Mouse (Mus musculus) midbrain, embryonic 10.5 days (tissue): ENCODE data around the gene Duox2. TPM values are rescaled to one million over a fixed set of nuclear protein-coding genes. Genes with fewer than 3 reads are reported as not detected.
A peak's percentile ranks its signal among the peaks of the same experiment; 100 is the strongest.

Source experiments
- DNase-seq: peaks from one replicate; pipeline ENCODE4 v3.0.0-alpha.2; 2017; ENCODE audit warnings: low spot score
- H3K27ac ChIP-seq: fragments of 300-500 bp; sonication (generic); replicated peaks from 2 replicates; pipeline ENCODE4 v1.5.1; 2016; ENCODE audit warnings: mild to moderate bottlenecking
- H3K27me3 ChIP-seq: fragments of 300-500 bp; sonication (generic); 2 replicates; pipeline ENCODE4 v1.6.1; 2016; ENCODE audit warnings: low read depth, mild to moderate bottlenecking; ENCODE audit not compliant: poor library complexity, severe bottlenecking
- H3K36me3 ChIP-seq: fragments of 300-500 bp; sonication (generic); 2 replicates; pipeline ENCODE4 v1.6.1; 2016; ENCODE audit warnings: mild to moderate bottlenecking, moderate library complexity
- H3K4me1 ChIP-seq: fragments of 300-500 bp; sonication (generic); 2 replicates; pipeline ENCODE4 v1.6.1; 2016
- H3K4me3 ChIP-seq: fragments of 300-500 bp; sonication (generic); 2 replicates; pipeline ENCODE4 v1.5.1; 2016; ENCODE audit warnings: mild to moderate bottlenecking, moderate library complexity
- H3K9me3 ChIP-seq: fragments of 300-500 bp; sonication (generic); replicated peaks from 2 replicates; pipeline ENCODE4 v1.6.1; 2016; ENCODE audit warnings: mild to moderate bottlenecking
- WGBS: fragments of 180-500 bp; shearing (Covaris S2); methylation state at CpG from one replicate; pipeline ENCODE4 v1.1.7; 2016; 5-methylcytosine and 5-hydroxymethylcytosine counted together
- polyA plus RNA-seq: library from polyadenylated mRNA; unstranded; fragments of >200 nt; fragmentation: Nextera tagmentation; extraction: Ambion mirVana; gene quantifications from 2 replicates; pipeline ENCODE4 v1.2.1, GENCODE M21; 2016

Duox2 gene
- polyA plus RNA-seq, 1 experiment from 2014 or later = not detected

DNA sequence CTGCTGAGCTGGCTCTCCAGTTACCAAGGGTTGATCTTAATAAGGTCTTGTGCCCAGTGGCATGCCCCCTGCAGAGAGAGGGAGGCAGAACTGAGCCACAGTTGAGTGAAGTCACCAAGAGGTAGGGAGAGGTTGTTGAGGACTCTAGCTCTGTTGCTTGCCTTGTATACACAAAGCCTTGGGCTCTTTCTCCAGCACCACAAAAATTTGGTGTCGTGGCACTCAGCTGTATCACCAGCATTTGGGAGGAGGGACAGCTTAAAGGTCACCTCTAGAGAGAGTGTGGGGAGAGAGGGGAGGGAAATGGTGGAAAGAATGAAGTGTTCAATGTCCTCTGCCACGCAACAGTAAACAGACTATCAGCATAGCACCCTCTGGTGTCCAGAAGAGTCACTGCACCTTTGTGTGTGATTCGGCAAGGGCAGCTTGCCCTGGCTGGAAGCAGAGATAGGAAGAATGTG is 54.5 kb downstream of the Duox2 start:
- H3K4me3 ChIP-seq = no peak overlapping the region
- H3K36me3 ChIP-seq = no peaks in the 10 kb centered on the region
- H3K4me1 ChIP-seq = no peaks in the 10 kb centered on the region
- peak; percentile 68 for DNase-seq
- H3K27ac ChIP-seq = no peak overlapping the region
- H3K9me3 ChIP-seq = no peaks in the 10 kb centered on the region
- 9% methylated on average over 3 of the region's 3 CpGs for WGBS
- H3K27me3 ChIP-seq = no peaks in the 10 kb centered on the region

GRCm38 (mm10) chr2:122241935-122242334 is 56.3 kb downstream of the Duox2 start:
- Histone ChIP-seq H3K4me1 (no peaks in the 10 kb centered on the region), H3K27ac (no peak overlapping the region), H3K9me3 (no peaks in the 10 kb centered on the region), H3K27me3 (no peaks in the 10 kb centered on the region), H3K4me3 (no peak overlapping the region), H3K36me3 (no peaks in the 10 kb centered on the region)
- DNase-seq = no peak
- 71% methylated on average over 6 of the region's 6 CpGs for WGBS

DNA sequence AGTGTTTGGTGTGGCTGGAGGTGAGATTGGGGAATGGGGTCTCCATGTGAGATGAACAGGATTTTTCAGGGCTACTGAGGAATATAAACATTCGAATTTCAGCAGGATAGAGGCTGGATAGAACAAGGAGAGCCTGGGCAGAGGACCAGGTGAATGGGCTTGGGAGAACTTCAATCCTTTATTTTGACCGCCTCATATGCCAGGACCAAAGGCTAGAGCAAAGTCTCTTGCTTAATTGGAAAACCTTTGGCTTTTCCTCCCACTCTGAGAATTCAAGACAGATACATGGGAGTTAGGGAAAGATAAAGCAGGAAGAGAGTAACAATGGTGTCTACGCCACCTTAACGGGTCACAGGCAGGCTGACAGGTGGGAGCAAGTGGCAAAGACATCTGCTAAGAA is 57.0 kb downstream of the Duox2 start:
- no peaks in the 10 kb centered on the region for H3K36me3 ChIP-seq
- peaks cover 3% of the 10 kb centered on the region; the same call in 1 of the 2 replicates for H3K27me3 ChIP-seq
- no peak overlapping the region for H3K4me3 ChIP-seq
- H3K27ac ChIP-seq = no peak overlapping the region
- WGBS = 89% methylated on average over 4 of the region's 4 CpGs
- no peak for DNase-seq
- H3K9me3 ChIP-seq = no peaks in the 10 kb centered on the region
- no peaks in the 10 kb centered on the region for H3K4me1 ChIP-seq

- H3K4me3 ChIP-seq = no peak overlapping the region
- DNase-seq = no peak
- no peaks in the 10 kb centered on the region for H3K9me3 ChIP-seq
- no peak overlapping the region for H3K27ac ChIP-seq
- no peaks in the 10 kb centered on the region for H3K36me3 ChIP-seq
- peaks cover 5% of the 10 kb centered on the region for H3K27me3 ChIP-seq
- H3K4me1 ChIP-seq = no peaks in the 10 kb centered on the region
Observed at GRCm38 (mm10) chr2:122240735-122241134, 57.5 kb downstream of the Duox2 start.

DNA sequence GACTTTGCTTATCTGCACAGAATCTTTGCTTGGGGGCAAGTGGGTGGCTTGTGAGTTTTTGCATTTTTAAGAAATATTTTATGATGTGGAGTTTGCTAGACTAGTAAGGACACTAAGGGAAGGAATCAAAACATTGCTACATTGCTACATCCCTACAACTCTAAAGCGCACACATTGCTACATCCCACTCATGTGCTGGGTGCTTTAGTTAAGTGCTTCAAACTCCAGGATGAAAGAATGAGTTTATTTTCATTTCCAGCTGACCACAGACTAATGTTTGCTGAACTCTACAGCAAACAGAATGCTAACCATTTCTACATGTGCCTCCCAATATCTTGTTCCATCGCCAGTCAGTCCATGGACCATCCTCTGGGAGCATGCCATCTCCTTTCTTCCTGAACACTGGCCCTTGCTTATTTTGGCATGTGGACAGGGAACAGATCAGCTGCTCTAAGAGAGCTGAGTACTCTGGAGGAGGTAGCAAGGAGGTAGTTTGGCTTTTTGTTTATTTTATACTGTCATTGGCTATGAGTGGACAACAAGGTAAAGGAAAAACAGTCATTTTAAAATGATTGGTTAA is 60.3 kb downstream of the Duox2 start:
- peaks cover 10% of the 10 kb centered on the region for H3K27me3 ChIP-seq
- no peak overlapping the region for H3K27ac ChIP-seq
- no peaks in the 10 kb centered on the region for H3K36me3 ChIP-seq
- H3K4me1 ChIP-seq = peaks cover 14% of the 10 kb centered on the region
- 91% methylated on average over 2 of the region's 2 CpGs for WGBS
- no peak overlapping the region for H3K4me3 ChIP-seq
- DNase-seq = no peak
- no peaks in the 10 kb centered on the region for H3K9me3 ChIP-seq

- Histone ChIP-seq H3K4me3 (no peak overlapping the region), H3K27ac (no peak overlapping the region), H3K36me3 (no peaks in the 10 kb centered on the region), H3K9me3 (no peaks in the 10 kb centered on the region), H3K4me1 (peaks cover 14% of the 10 kb centered on the region), H3K27me3 (peaks cover 10% of the 10 kb centered on the region)
- DNase-seq = no peak
Observed at GRCm38 (mm10) chr2:122236321-122236720, 61.9 kb downstream of the Duox2 start.

DNA sequence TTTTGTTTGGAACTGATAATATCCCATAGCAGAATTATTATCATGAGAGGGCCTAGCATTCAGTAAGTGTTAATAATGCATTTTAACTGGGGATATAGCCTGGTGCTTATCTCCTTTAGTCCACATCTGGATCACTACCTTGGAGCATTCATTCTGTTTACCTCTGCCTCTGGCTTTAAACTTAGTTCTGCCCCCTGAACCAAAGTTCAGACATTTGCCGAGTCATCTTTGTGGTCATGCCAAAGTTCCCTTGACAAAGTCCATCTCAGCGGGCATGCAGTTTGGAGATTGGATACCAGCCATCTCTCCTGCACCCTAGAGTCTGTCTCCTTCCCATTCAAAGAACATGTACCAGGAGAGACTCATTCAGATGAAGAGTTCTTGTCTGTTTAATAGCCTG is 62.8 kb downstream of the Duox2 start:
- H3K9me3 ChIP-seq = no peaks in the 10 kb centered on the region
- peaks cover 14% of the 10 kb centered on the region for H3K4me1 ChIP-seq
- no peaks in the 10 kb centered on the region for H3K36me3 ChIP-seq
- no peak overlapping the region for H3K27ac ChIP-seq
- DNase-seq = no peak
- 86% methylated on average over 2 of the region's 2 CpGs for WGBS
- peaks cover 10% of the 10 kb centered on the region for H3K27me3 ChIP-seq
- peak overlapping the region; percentile 66 for H3K4me3 ChIP-seq

DNA sequence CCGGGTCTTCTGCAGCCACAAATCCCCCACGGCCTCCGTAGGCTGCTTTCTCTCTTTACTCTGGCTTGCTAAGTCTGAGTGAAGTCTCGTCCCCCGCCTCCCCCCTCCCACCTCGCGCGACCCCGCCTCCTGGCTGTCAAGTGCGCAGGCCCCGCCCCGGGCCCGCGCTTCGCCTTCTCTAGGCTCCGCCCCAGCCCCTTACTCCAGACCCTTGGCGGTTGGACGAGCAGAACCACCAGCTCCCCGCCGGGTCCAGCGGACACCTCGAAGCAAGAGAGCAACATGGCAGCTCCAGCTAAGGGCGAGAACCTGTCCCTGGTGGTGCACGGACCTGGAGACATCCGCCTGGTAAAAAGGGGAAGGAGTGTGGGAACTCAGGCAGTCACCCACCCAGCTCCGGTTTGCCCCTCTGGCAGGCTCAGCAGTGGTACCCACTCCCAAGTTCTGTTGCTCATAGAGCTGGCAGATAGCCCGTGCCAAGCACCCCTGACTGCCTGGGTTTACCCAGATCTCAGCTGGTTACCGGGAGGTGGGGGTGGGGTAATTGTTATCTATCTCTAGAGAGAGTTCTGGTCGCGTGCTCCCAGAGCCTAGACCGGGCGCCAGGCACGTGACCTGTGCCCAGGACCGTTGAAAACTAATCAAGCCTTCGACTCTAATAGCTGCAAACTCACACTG is 63.5 kb downstream of the Duox2 start, which contains the start of gene Sord:
Sord (plus strand) TSS at position 139 of the 678 bp plus-strand sequence.
- under 1% methylated on average over 35 of the region's 35 CpGs for WGBS
- Histone ChIP-seq H3K27ac (peak within 1 kb of the TSS; percentile 84), H3K36me3 (no peaks in the 10 kb centered on the region), H3K9me3 (no peaks in the 10 kb centered on the region), H3K27me3 (peaks cover 10% of the 10 kb centered on the region), H3K4me3 (peak within 1 kb of the TSS; percentile 66), H3K4me1 (peaks cover 14% of the 10 kb centered on the region)
- DNase-seq = peak; percentile 95

DNA sequence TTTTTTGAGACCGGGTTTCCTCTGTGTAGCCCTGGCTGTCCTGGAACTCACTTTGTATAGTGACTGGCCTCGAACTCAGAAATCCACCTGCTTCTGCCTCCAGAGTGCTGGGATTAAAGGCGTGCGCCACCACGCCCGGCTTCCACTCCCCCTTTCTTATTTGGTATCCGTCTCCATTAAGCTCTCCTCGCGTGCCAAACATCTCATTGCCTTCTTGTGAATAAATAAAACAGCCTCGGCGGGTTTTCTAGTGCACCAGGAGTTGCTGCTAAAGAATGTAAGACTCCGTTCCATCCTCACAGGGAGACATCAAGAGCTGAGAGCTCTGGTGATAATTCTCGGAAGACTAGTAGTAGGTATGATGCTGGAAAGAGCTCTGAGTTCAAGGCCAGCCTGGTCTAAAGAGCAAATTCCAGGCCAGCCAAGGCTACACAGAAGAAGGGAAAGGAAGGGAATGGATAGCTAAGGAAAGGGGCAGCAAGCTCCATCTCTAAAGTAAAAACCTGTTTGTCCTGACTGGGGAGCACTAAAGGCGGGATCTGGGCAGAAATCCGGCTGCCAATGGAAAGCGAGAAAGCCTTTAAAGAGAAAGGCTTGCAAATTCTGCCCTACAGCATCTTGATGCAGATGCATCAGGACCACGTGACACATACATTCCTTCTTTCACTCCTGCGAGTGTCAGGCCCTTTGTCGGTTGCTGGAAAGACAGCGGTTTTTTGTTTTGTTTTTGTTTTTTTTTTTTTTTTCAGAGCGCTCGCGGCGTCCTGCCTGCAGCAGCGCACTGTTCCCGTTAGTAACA is 64.3 kb downstream of the Duox2 start:
- peaks cover 14% of the 10 kb centered on the region for H3K4me1 ChIP-seq
- no peaks in the 10 kb centered on the region for H3K9me3 ChIP-seq
- peaks cover 10% of the 10 kb centered on the region for H3K27me3 ChIP-seq
- peak; percentile 62 for DNase-seq
- WGBS = 8% methylated on average over 26 of the region's 26 CpGs
- H3K4me3 ChIP-seq = peak overlapping the region; percentile 66
- no peaks in the 10 kb centered on the region for H3K36me3 ChIP-seq
- peak overlapping the region; percentile 84 for H3K27ac ChIP-seq

DNA sequence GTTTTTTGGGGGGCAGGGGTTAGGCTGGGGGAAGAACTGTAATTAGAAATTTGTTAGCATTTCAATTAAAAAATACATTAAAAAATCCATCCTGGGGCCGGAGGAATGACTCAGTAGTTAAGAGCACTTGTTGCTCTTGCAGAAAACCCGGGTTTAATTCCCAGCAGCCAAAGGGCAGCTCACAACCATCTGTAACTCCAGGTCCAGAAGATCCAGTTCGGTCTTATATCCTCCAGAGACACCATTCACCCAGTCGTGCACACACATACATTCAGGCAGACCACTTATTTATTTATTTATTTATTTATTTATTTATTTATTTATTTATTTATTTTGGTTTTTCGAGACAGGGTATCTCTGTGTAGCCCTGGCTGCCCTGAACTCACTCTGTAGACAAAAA is 64.9 kb downstream of the Duox2 start:
- H3K36me3 ChIP-seq = no peaks in the 10 kb centered on the region
- no peak overlapping the region for H3K4me3 ChIP-seq
- WGBS = 59% methylated on average over 5 of the region's 5 CpGs
- H3K4me1 ChIP-seq = peaks cover 14% of the 10 kb centered on the region
- no peaks in the 10 kb centered on the region for H3K9me3 ChIP-seq
- H3K27ac ChIP-seq = no peak overlapping the region
- no peak for DNase-seq
- H3K27me3 ChIP-seq = peaks cover 10% of the 10 kb centered on the region

GRCm38 (mm10) chr2:122231616-122232015 is 66.6 kb downstream of the Duox2 start:
- 77% methylated on average over 9 of the region's 9 CpGs for WGBS
- Histone ChIP-seq H3K36me3 (no peaks in the 10 kb centered on the region), H3K27ac (no peak overlapping the region), H3K9me3 (no peaks in the 10 kb centered on the region), H3K4me3 (no peak overlapping the region), H3K27me3 (peaks cover 10% of the 10 kb centered on the region), H3K4me1 (peaks cover 14% of the 10 kb centered on the region)
- no peak for DNase-seq

DNA sequence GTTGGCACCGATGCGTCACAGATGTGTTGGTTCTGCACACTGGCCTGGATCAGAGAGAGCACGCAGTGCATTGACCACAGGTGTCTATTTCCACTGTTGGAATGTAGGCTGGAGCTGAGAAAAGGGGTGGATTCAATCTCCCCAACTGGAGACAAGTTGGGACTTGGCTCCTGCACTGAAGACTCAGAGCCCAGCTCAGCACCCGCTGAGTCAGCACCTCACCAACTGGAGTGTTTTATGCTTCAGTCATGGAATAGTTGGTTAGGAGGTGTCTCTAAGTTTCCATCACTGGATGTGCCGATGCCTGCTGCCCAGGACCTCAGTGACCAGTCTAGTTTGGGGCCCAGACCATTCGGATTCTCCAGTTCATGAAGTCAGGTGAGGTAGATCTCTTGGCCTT is 67.9 kb downstream of the Duox2 start:
- no peak for DNase-seq
- Histone ChIP-seq H3K4me3 (no peak overlapping the region), H3K4me1 (peaks cover 12% of the 10 kb centered on the region), H3K27me3 (peaks cover 1% of the 10 kb centered on the region), H3K27ac (no peak overlapping the region), H3K9me3 (no peaks in the 10 kb centered on the region), H3K36me3 (no peaks in the 10 kb centered on the region)
- WGBS = 83% methylated on average over 6 of the region's 6 CpGs
